Mouse (Mus musculus) gastrocnemius, adult 18-20 months (tissue): ENCODE results near the gene Uvrag. TPM values are rescaled to one million over a fixed set of nuclear protein-coding genes. Genes with fewer than 3 reads are reported as not detected.

Experiments
- DNase-seq: peaks from one replicate; pipeline ENCODE4 v3.0.0; 2021; ENCODE audit warnings: low spot score
- total RNA-seq, 2 experiments: library from RNA; stranded (reverse); gene quantifications; 2 replicates each; pipeline ENCODE4 v1.2.3; 2021

The Uvrag gene
- total RNA-seq, 2 experiments from 2014 or later = 7.0 to 10.0 TPM

- DNase-seq = no peak
Measured at GRCm38 (mm10) chr7:99061056-99061680, 79.8 kb downstream of the Uvrag start.

GRCm38 (mm10) chr7:99060476-99060875 is 80.5 kb downstream of the Uvrag start:
- no peak for DNase-seq

GRCm38 (mm10) chr7:99059934-99060333 is 81.0 kb downstream of the Uvrag start:
- DNase-seq = no peak

- peak; percentile 28 for DNase-seq
Measured at GRCm38 (mm10) chr7:99057053-99057630, 83.8 kb downstream of the Uvrag start.

GRCm38 (mm10) chr7:99053626-99054025 is 87.3 kb downstream of the Uvrag start:
- no peak for DNase-seq

- no peak for DNase-seq
Measured at GRCm38 (mm10) chr7:99052471-99053241, 88.3 kb downstream of the Uvrag start.

- DNase-seq = no peak
Measured at GRCm38 (mm10) chr7:99050882-99051281, 90.1 kb downstream of the Uvrag start.

- DNase-seq = no peak
Measured at GRCm38 (mm10) chr7:99049897-99050296, 91.0 kb downstream of the Uvrag start.

- DNase-seq = no peak
Measured at GRCm38 (mm10) chr7:99046545-99047206, 94.3 kb downstream of the Uvrag start.

GRCm38 (mm10) chr7:99045525-99045924 is 95.4 kb downstream of the Uvrag start:
- no peak for DNase-seq

- no peak for DNase-seq
Measured at GRCm38 (mm10) chr7:99043923-99044322, 97.0 kb downstream of the Uvrag start.

- DNase-seq = no peak
Measured at GRCm38 (mm10) chr7:99043322-99043721, 97.6 kb downstream of the Uvrag start.

GRCm38 (mm10) chr7:99041818-99042217 is 99.1 kb downstream of the Uvrag start:
- no peak for DNase-seq

GRCm38 (mm10) chr7:99039912-99040311 is 101.0 kb downstream of the Uvrag start:
- DNase-seq = no peak

- DNase-seq = no peak
Measured at GRCm38 (mm10) chr7:99036284-99036683, 104.7 kb downstream of the Uvrag start.

GRCm38 (mm10) chr7:99034909-99035308 is 106.0 kb downstream of the Uvrag start:
- DNase-seq = peak; percentile 57

GRCm38 (mm10) chr7:99033838-99034237 is 107.1 kb downstream of the Uvrag start:
- DNase-seq = no peak

GRCm38 (mm10) chr7:99033314-99033713 is 107.6 kb downstream of the Uvrag start:
- no peak for DNase-seq

- no peak for DNase-seq
Measured at GRCm38 (mm10) chr7:99032051-99032450, 108.9 kb downstream of the Uvrag start.

- no peak for DNase-seq
Measured at GRCm38 (mm10) chr7:99028108-99028507, 112.8 kb downstream of the Uvrag start.

- no peak for DNase-seq
Measured at GRCm38 (mm10) chr7:99027185-99027584, 113.8 kb downstream of the Uvrag start.

- DNase-seq = no peak
Measured at GRCm38 (mm10) chr7:99025989-99026388, 115.0 kb downstream of the Uvrag start.
